Mouse (Mus musculus) embryo, embryonic 10 days (tissue): Measurements from ENCODE around the gene Rev1.
A peak's percentile ranks its signal among the peaks of the same experiment; 100 is the strongest.
"Not testable (repeated sequence)": the region's sequence is repeated elsewhere in the genome, so short reads cannot be mapped to it uniquely, and the experiment has no call there.

Experiments
- DNase-seq: peaks from one replicate; pipeline ENCODE4 v3.0.0-alpha.2; 2015; ENCODE audit warnings: low spot score

Rev1 gene

GRCm38 (mm10) chr1:38062156-38062555 is 67.4 kb downstream of the Rev1 start:
- DNase-seq, result not testable (repeated sequence)

- DNase-seq, result no peak
Measured at GRCm38 (mm10) chr1:38058417-38058816, 71.2 kb downstream of the Rev1 start.

- DNase-seq, result no peak
Measured at GRCm38 (mm10) chr1:38055176-38055575, 74.4 kb downstream of the Rev1 start.

- DNase-seq, result no peak
Measured at GRCm38 (mm10) chr1:38049562-38049961, 80.0 kb downstream of the Rev1 start.

- DNase-seq, result no peak
Measured at GRCm38 (mm10) chr1:38048121-38048520, 81.5 kb downstream of the Rev1 start.

DNA sequence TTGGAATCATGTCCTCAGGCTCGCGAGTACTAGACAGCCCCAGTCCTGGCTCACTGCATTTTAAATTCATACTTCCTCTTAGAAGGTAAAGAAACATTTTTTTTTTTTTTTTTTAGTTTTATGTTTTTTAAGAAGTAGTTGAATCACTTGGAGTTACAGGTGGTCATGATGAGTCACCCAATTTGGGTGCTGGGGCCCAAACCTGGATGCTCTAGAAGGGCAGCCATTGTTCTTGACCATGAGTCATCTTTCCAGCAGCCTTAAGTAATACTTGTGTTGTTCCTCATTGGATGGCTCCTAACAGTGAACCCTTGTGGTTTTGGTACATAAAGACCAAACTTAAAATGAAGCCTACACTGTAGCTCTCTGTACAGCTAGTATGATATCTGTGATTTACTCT is 90.7 kb downstream of the Rev1 start:
- DNase-seq, result no peak

DNA sequence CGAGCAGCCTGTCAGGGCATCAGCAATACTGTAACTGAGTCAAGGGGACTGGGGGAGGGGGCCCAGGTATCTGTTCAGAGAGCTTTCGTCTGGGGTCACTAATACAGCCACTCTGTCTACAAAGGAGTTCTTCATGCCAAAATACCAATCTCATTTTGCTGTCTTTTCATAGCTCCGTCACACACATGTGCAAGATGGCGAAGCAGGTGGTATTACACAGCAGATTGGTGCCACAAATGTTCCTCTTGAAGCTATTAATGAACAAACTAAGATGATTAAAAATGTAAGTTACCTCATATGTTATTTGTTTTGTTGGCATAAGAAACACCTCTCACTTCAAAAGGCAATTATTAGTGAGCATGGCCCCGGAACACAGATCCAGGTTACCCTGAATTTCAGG is 92.2 kb downstream of the Rev1 start:
- DNase-seq, result no peak

GRCm38 (mm10) chr1:38035521-38035920 is 94.1 kb downstream of the Rev1 start:
- DNase-seq, result no peak

GRCm38 (mm10) chr1:38031391-38031790 is 98.2 kb downstream of the Rev1 start:
- DNase-seq, result no peak

DNA sequence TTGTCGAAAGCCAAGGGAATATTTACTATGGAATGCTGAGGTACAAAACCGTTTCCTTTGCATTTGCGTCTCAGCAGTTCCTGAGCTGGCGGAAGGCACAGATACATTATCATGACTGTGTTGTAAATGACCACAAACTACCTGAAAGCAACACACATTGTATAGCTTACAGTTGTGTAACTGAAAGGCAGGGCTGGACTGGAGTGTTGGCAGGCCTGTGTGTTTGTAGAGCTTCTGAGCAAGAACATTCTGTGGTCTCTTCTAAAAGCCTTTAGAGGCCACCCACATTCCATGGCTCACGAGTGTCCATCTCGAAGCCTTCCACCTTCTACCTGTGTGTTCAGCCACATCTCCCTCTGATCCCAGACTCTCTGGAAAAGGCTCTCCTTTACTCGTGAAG is 102.3 kb downstream of the Rev1 start:
- DNase-seq, result no peak

DNA sequence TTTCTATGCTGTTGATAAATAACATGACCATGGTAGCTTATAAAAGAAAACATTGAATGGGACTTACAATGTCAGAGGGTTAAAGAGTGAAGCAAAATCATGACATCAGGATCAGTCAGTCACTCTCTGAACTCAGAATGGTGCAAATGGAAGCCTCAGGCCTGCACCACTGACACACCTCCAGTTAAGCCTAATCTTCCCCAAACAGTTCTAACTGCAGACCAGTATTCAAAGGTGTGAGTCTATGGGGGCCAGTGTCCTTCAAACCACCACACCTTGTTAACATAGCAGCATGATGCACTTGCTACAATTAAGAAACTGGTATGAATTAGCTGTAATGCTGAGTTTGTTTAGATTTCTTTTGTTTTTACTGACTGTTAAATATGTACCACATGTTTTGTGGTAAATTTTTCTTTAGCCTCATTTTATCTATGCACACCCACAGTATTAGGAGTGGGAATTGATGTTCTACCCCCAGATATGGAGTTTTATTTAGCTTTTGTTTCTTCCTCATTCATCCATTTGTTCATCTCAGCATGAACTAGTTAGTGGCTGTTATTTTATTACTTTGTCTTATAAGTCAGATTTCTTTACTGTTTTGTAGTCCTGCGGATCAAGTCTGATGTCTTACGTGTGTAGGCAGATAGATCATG is 114.9 kb downstream of the Rev1 start:
- no peak for DNase-seq

GRCm38 (mm10) chr1:38012509-38012908 is 117.1 kb downstream of the Rev1 start:
- no peak for DNase-seq

DNA sequence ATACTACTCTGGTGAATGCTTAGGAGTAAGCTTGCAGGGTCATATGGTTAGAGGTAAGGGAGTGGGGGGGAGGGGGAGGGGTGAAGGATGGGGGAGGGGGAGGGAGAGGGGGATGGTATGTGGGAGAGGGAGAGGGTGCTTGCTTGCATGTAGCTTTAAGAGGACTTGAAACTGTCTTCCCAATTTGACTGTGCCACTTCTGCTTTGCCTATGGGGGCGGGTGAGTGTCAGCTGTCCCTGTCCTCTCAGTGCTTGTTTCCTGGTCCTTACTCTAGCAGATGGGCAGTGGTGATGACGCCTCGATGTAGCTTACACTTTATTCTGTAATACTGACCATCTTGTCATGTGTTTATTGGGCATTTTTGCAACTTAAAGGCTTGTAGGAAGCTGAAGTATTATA is 117.5 kb downstream of the Rev1 start:
- no peak for DNase-seq

DNA sequence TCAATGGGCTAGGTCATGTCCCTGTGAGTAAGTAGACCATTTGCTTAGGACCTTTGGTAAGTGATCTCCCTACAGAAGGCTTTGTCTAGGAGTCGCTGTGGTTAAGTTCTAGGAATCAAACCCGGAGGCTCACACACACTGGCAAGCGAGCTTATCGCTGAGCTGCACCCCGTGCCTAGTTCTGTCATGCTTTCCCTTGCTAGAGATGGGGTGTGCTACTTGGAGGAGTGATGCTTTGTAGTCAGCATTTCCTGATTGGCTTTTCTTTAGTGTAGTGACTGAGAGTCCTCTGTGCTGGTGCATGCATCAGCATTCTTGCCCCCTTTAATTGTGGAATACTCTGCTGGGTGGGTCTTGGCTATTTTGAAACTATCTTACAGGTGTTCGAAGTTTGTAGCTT is 118.0 kb downstream of the Rev1 start:
- DNase-seq, result peak; percentile 21

- DNase-seq, result no peak
Measured at GRCm38 (mm10) chr1:38006741-38007140, 122.9 kb downstream of the Rev1 start.

DNA sequence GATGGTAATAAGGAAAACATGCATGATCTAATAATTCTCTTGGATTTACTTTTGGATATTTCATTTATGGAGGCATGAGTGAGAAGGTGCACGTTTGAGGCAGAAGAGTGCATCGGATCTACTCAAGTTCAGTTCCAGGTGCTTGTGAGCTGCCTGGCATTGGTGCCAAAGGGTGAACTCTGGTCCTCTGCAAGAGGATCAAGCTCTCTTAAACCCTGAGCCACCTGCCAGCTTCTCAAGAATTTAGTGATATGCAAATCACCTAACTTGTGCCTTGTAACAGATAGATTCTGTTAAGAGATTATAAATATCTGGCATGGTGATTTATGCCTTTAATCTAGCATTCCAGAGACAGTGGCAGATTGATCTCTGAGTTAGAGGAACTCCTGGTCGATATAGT is 126.6 kb downstream of the Rev1 start:
- no peak for DNase-seq
